Mouse (Mus musculus): ENCODE results near the gene Stac3.

GRCm38 (mm10) chr10:127488856-127489255 is 12.6 kb upstream of the Stac3 start:
- TF ChIP-seq CTCF (conservative IDR thresholded peaks at IDR 0.05 in 1 of 2, IDR thresholded peaks at IDR 0.05 in 1 of 2; ENCODE audit: low read depth in 2 of 2, low read length in 2 of 2) (no peak), JUN (IDR thresholded peaks at IDR 0.05; ENCODE audit: insufficient read depth, low read depth, low read length) (no peak), SIN3A (IDR thresholded peaks at IDR 0.05; ENCODE audit: low read length) (no peak), HCFC1 (IDR thresholded peaks at IDR 0.05; ENCODE audit: low read depth, low read length) (no peak)
